Mouse (Mus musculus) lung, postnatal 0 days (tissue): ENCODE measurements at regions not wholly inside any gene's neighbourhood (a gene's known extent, or its start where the extent isn't known, plus 50 kb on each side); places are given as distances from the start of the nearest gene placed in this dataset.

Source experiments
- ATAC-seq: fragments of 200-750 bp; cut with Nextera tagmentation; 2 replicates; pipeline ENCODE4 v1.8.0; 2017; ENCODE audit warnings: moderate library complexity
- DNase-seq: peaks from one replicate; pipeline ENCODE4 v3.0.0-alpha.2; 2016; ENCODE audit warnings: low spot score
- H3K27ac ChIP-seq: fragments of 300-500 bp; sonication (generic); 2 replicates; pipeline ENCODE4 v1.5.1; 2014; ENCODE audit warnings: antibody characterized with exemption, mild to moderate bottlenecking, low read length, mixed read lengths
- H3K27me3 ChIP-seq: fragments of 300-500 bp; sonication (generic); replicated peaks from 2 replicates; pipeline ENCODE4 v1.6.1; 2014; ENCODE audit warnings: low read length, mixed read lengths; ENCODE audit not compliant: insufficient read depth
- H3K36me3 ChIP-seq: fragments of 300-500 bp; sonication (generic); 2 replicates; pipeline ENCODE4 v1.6.1; 2014; ENCODE audit warnings: low read length, mixed read lengths; ENCODE audit not compliant: insufficient read depth
- H3K4me1 ChIP-seq: fragments of 300-500 bp; sonication (generic); 2 replicates; pipeline ENCODE4 v1.6.1; 2014; ENCODE audit warnings: antibody characterized with exemption, low read depth, low read length, mixed read lengths; ENCODE audit not compliant: insufficient read depth
- H3K4me2 ChIP-seq: fragments of 300-500 bp; sonication (generic); replicated peaks from 2 replicates; pipeline ENCODE4 v1.6.1; 2014; ENCODE audit warnings: low read depth, mild to moderate bottlenecking, low read length, moderate library complexity, mixed read lengths
- H3K4me3 ChIP-seq: fragments of 300-500 bp; sonication (generic); 2 replicates; pipeline ENCODE4 v1.5.1; 2014; ENCODE audit warnings: low read depth, low read length
- H3K9ac ChIP-seq: fragments of 300-500 bp; sonication (generic); replicated peaks from 2 replicates; pipeline ENCODE4 v1.6.1; 2014; ENCODE audit warnings: low read depth, mild to moderate bottlenecking
- H3K9me3 ChIP-seq: fragments of 300-500 bp; sonication (generic); 2 replicates; pipeline ENCODE4 v1.6.1; 2016; ENCODE audit warnings: low read length, mixed read lengths
- CTCF ChIP-seq: IDR thresholded peaks from 2 replicates; pipeline ENCODE4 v1.5.1; 2016; ENCODE audit warnings: antibody characterized with exemption, mild to moderate bottlenecking
- EP300 ChIP-seq: IDR thresholded peaks from 2 replicates; pipeline ENCODE4 v1.6.1; 2016; ENCODE audit warnings: antibody characterized with exemption, mild to moderate bottlenecking, control low read depth
- WGBS: fragments of 180-500 bp; shearing (Covaris S2); extraction: QIAGEN DNeasy Blood & Tissue Kit; methylation state at CpG from one replicate; pipeline ENCODE4 v1.1.7; 2014; 5-methylcytosine and 5-hydroxymethylcytosine counted together

DNA sequence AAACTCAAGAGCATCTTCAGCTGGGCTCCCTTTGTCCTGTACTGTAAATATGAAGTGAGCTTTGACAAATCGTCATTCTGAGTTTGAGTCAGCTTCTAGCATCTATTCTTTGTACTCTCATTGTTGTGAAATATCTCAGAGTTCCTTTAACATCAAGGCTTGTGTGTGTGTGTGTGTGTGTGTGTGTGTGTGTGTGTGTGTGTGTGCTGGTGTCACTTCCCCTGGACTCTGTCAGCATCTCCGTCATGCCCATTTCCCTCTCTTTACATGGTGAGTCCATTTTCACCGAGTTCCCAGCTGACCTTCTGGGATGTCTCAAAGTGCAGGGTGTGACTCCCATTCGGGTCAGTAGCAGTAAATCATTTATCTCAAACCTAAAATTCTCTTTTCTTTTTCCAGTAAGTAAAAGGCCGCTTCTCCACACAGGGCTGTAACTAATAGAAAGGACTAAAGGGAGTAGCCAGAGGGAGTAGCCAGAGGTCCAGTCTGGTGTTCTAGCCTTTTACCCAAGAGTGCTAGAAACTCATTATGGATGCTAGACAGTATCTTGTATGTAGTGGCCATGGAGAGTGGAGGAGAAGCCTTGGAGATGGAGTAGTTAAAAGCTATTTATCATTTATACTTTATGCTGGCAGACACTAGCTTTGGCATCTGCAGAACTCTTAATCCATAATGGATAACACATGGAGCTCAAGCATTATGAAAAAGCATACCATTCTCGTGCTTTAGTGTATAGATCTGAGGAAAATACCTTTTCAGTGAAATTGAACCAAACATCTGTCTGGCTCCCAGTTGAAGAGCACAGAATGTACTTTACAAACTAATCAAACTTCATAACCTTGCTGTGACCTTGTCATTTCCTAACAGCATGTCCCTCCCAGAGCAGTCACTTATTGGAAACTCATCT lies 85.6 kb upstream of the Thbs1 start:
- 59% methylated on average over 6 of the region's 6 CpGs for WGBS
- TF ChIP-seq CTCF, result no peak
- no peak for TF ChIP-seq EP300

DNA sequence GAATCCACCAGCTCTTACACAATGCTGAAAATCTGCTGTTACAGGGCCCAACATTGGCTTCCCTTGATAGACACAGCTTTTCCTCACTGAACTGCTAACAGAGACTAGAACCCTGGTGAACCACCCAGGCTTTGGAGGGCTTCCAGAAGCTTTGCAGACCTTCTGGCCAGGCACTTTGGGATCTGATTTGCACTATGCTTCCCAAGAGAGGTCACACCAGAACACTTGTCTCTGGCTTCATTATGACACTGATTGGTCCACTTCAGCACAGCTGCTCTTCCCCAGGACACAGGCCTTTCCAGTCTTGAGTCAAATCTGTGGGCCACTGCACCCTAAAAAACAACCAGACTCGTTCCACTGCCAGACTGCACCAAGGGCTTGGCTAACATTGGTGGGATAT lies 82.8 kb upstream of the Thbs1 start:
- ATAC-seq (no peak), DNase-seq (no peak)
- H3K36me3 ChIP-seq, result no peaks in the 10 kb centered on the region
- no peak overlapping the region for H3K4me2 ChIP-seq
- TF ChIP-seq CTCF (no peak), EP300 (no peak)
- WGBS, result 30% methylated on average over 1 of the region's 1 CpGs
- peak overlapping the region; percentile 38; the same call in 1 of the 2 replicates for H3K27ac ChIP-seq
- H3K4me1 ChIP-seq, result no peaks in the 10 kb centered on the region
- no peak overlapping the region for H3K9ac ChIP-seq
- H3K9me3 ChIP-seq, result no peaks in the 10 kb centered on the region
- H3K27me3 ChIP-seq, result no peaks in the 10 kb centered on the region
- H3K4me3 ChIP-seq, result no peak overlapping the region

More for the DNA sequence above, 85.6 kb upstream of the Thbs1 start:
- Histone ChIP-seq H3K4me2 (no peak overlapping the region), H3K36me3 (no peaks in the 10 kb centered on the region), H3K9me3 (no peaks in the 10 kb centered on the region), H3K27me3 (no peaks in the 10 kb centered on the region), H3K9ac (no peak overlapping the region), H3K4me1 (no peaks in the 10 kb centered on the region), H3K4me3 (no peak overlapping the region), H3K27ac (no peak overlapping the region)
- DNase-seq, result peak; percentile 42
- ATAC-seq, result peak; percentile 44

DNA sequence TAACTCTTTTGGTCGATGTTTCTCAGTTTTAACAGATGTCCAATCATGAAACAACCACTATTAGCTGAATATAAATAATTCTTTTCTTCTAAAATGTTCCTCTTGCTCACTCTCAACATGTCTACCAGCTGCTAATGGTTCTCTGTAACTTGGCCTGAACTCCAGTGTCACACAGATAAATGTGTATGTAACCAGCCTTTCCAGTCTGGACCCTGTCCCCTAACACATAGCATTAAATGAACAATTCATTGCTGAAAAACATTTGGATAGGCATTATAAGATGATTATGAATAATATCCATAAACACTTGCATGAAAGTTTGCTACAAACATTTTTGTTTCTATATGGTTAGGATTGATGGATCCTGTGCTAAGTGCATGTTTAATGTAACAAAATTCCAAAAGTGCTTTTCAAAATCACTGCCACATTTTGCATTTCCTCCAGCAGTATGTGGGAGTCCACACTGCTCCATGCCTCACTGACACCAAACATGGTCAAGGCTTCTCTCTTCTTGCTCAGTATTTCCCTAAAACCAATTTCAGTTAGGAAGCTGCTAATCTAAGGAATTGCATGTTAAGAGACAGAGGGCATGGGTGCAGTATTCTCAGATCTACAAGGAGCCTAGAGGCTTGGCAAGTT lies 82.1 kb upstream of the Thbs1 start:
- H3K36me3 ChIP-seq, result no peaks in the 10 kb centered on the region
- no peak overlapping the region for H3K27ac ChIP-seq
- WGBS, result 48% methylated on average over 1 of the region's 1 CpGs
- no peak overlapping the region for H3K4me3 ChIP-seq
- ATAC-seq (peak; percentile 54; the same call in 1 of the 2 replicates), DNase-seq (peak; percentile 56)
- no peaks in the 10 kb centered on the region for H3K27me3 ChIP-seq
- H3K4me2 ChIP-seq, result no peak overlapping the region
- H3K9me3 ChIP-seq, result no peaks in the 10 kb centered on the region
- TF ChIP-seq CTCF, result no peak
- no peak for TF ChIP-seq EP300
- no peaks in the 10 kb centered on the region; the same call in 1 of the 2 replicates for H3K4me1 ChIP-seq
- H3K9ac ChIP-seq, result no peak overlapping the region

DNA sequence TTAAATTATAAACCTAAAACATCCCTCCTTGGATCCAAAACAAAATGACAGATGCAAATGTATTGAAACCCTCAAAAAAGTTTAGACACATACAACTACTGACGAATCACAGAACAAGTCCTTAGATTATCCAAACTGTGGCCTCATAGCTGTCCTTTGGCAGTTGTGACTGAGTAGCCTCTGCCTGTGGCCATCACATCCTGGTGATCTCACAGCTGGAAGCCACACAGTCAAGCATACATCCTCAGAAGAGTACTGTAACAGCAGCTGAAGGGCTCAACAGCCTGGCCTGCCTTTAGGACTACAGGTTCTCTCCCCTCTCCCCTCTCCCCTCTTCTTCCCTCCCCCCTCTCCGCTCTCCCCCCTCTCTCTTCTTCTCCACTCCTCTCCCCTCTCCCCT lies 80.0 kb upstream of the Thbs1 start:
- peak; percentile 37; the same call in 1 of the 2 replicates for ATAC-seq
- WGBS, result 70% methylated on average over 2 of the region's 2 CpGs

DNA sequence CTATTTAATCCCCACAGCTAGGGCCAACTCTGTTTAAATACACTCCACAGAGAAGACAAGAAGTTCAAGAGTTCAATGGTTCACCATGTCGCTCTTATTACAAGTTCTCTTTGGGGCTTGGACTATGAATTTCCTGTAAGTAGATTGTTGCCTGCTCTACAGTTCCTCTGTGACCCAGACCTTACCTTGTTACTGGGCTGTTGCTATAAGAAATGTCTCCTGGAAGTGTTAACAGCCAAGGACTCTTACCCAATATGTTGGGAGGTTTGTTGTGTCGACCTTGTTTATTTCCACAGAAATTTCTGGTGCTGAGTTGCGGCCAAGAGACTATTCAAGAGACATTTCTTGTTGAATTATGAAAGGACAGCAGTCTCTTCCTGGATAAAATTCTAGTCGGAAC lies 78.3 kb upstream of the Thbs1 start:
- H3K27ac ChIP-seq, result no peak overlapping the region
- ATAC-seq (peak; percentile 32; the same call in 1 of the 2 replicates), DNase-seq (peak; percentile 71)
- no peaks in the 10 kb centered on the region for H3K36me3 ChIP-seq
- WGBS, result 56% methylated on average over 4 of the region's 4 CpGs
- TF ChIP-seq CTCF (no peak), EP300 (0 out of 2 replicates have a peak, but pooled peaks have one; percentile 7)
- no peaks in the 10 kb centered on the region for H3K27me3 ChIP-seq
- H3K4me2 ChIP-seq, result no peak overlapping the region
- H3K4me3 ChIP-seq, result no peak overlapping the region
- no peaks in the 10 kb centered on the region; the same call in 1 of the 2 replicates for H3K4me1 ChIP-seq
- H3K9ac ChIP-seq, result no peak overlapping the region
- H3K9me3 ChIP-seq, result no peaks in the 10 kb centered on the region

More for the DNA sequence above, 80.0 kb upstream of the Thbs1 start:
- Histone ChIP-seq H3K4me3 (no peak overlapping the region), H3K4me1 (no peaks in the 10 kb centered on the region; the same call in 1 of the 2 replicates), H3K9me3 (no peaks in the 10 kb centered on the region), H3K4me2 (no peak overlapping the region), H3K27me3 (no peaks in the 10 kb centered on the region), H3K27ac (no peak overlapping the region), H3K9ac (no peak overlapping the region), H3K36me3 (no peaks in the 10 kb centered on the region)
- no peak for TF ChIP-seq CTCF
- no peak for DNase-seq

DNA sequence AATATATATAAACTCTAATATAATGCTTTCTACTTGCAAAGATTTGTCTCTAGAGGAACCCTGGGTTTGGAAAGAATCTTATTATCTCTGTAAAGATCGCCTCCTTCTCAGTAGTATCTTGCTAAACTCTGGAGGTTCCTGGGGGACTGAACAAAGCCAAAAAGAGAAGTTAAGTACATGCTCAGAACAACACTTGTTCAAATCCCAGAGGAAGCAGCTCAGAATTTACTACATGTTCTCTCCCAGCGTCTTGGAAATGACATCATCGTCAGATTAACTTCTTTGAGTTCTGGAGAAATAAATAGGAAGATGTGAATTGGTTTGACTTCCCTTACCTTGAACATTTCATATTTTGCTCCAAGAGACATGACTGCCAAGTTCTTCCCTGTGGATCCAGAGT lies 77.7 kb upstream of the Thbs1 start:
- no peaks in the 10 kb centered on the region for H3K9me3 ChIP-seq
- H3K36me3 ChIP-seq, result no peaks in the 10 kb centered on the region
- no peak for DNase-seq
- no peak for TF ChIP-seq CTCF
- TF ChIP-seq EP300, result no peak
- no peak overlapping the region for H3K4me2 ChIP-seq
- no peak overlapping the region for H3K27ac ChIP-seq
- H3K4me1 ChIP-seq, result no peaks in the 10 kb centered on the region; the same call in 1 of the 2 replicates
- 71% methylated on average over 3 of the region's 3 CpGs for WGBS
- H3K4me3 ChIP-seq, result no peak overlapping the region
- H3K9ac ChIP-seq, result no peak overlapping the region
- H3K27me3 ChIP-seq, result no peaks in the 10 kb centered on the region
- no peak for ATAC-seq
